Mouse (Mus musculus) cortical plate, adult 2 months (tissue): ENCODE measurements around the gene Gm9999. TPM values are rescaled to one million over a fixed set of nuclear protein-coding genes. Genes with fewer than 3 reads are reported as not detected.

Experiments
- H3K27ac ChIP-seq: fragments of 200-500 bp; 2 replicates; pipeline ENCODE4 v1.5.1; 2012; ENCODE audit warnings: low read length, control low read depth, inconsistent platforms; ENCODE audit not compliant: insufficient read depth
- H3K4me1 ChIP-seq: fragments of 200-500 bp; 2 replicates; pipeline ENCODE4 v1.6.1; 2011; ENCODE audit warnings: low read length; ENCODE audit not compliant: control insufficient read depth, insufficient read depth
- H3K4me3 ChIP-seq: fragments of 200-500 bp; 2 replicates; pipeline ENCODE4 v1.5.1; 2011; ENCODE audit warnings: mild to moderate bottlenecking, low read length, control low read depth; ENCODE audit not compliant: insufficient read depth
- CTCF ChIP-seq: fragments of 200-500 bp; IDR thresholded peaks from 2 replicates; pipeline ENCODE4 v1.5.1; 2011; ENCODE audit warnings: mild to moderate bottlenecking, control low read depth, low read length; ENCODE audit not compliant: insufficient read depth; ENCODE audit errors: extremely low read depth
- POLR2A ChIP-seq: fragments of 200-500 bp; IDR thresholded peaks from 2 replicates; pipeline ENCODE4 v1.6.1; 2011; ENCODE audit warnings: mild to moderate bottlenecking, low read length, control low read depth; ENCODE audit not compliant: insufficient read depth; ENCODE audit errors: extremely low read depth
- polyA plus RNA-seq: library from polyadenylated mRNA; depleted of rRNA; stranded (reverse); fragments of >200 nt; gene quantifications from 2 replicates; pipeline ENCODE4 v1.2.3, GENCODE M21; 2012; rRNA removed

Gm9999 gene
- polyA plus RNA-seq, result not detected in 2 replicates

DNA sequence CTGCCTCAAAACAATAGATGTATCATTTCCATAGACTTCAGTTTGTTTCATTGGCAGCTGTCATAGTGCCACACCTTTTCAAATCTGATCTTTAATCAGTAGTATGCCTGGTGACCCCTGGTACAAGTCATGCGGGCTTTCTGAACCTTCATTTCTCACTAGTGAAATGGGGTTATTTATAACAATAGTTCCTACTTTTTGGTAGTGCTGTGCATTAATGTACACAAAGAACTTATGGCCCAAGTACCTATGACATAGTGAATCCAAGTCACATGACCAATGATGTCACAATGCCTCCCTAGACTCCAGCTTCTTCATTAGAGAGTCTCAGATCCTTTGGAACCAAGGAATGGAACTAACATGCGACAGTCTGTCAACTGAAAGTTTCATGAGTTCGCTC lies at the start of gene Gm9999:
Gene Gm9999 (plus strand): TSS at position 301 of the 400 bp plus-strand sequence.
- H3K4me3 ChIP-seq, result no peak within 1 kb of the TSS
- H3K27ac ChIP-seq, result no peak within 1 kb of the TSS
- H3K4me1 ChIP-seq, result no peaks in the 10 kb centered on the region
- TF ChIP-seq POLR2A (no peak), CTCF (no peak)

DNA sequence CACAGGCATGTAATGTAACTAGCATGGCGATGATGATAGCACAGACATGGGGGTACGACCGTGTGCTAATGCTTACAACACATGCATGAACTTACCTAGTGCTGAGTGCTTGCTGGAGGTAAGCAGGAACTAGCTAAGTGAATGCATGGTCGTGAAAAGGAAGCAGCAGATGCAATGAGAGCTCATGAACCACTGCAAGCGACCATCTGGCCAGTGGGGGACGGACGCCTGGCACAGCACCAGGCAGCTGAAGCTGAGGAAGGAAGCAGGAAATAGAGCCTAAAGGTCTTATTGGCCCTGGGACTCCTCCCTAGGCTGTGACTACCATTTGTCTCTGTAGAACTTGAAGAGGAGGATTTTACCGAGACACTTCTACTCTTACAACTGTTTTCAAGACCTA lies 48.6 kb upstream of the Gm9999 start:
- Histone ChIP-seq H3K4me1 (no peaks in the 10 kb centered on the region), H3K27ac (no peak overlapping the region)

DNA sequence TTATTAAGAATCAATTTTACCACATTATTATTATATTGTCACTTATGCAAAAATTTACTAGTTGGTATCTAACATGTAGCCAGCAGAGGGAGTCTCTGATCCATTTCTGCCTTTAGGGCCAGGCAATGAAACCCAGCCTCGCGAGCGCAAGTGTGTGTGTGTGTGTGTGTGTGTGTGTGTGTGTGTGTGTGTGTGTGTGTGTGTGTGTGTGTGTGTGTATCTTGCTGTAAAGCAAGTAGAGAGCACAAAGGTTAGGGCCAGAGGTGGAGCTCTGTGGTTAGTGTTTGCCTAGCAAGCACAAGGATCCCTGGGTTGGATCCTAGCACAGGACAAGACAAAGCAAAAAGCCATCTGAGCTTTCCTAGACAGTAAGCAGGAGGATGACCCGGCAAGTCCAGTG lies 47.5 kb upstream of the Gm9999 start:
- Histone ChIP-seq H3K27ac (no peak overlapping the region), H3K4me1 (no peaks in the 10 kb centered on the region), H3K4me3 (no peak overlapping the region)
- TF ChIP-seq POLR2A (no peak), CTCF (0 out of 2 replicates have a peak, but pooled peaks have one; percentile 27)

More for the DNA sequence above, 48.6 kb upstream of the Gm9999 start:
- TF ChIP-seq CTCF (no peak), POLR2A (no peak)
- H3K4me3 ChIP-seq, result no peak overlapping the region

DNA sequence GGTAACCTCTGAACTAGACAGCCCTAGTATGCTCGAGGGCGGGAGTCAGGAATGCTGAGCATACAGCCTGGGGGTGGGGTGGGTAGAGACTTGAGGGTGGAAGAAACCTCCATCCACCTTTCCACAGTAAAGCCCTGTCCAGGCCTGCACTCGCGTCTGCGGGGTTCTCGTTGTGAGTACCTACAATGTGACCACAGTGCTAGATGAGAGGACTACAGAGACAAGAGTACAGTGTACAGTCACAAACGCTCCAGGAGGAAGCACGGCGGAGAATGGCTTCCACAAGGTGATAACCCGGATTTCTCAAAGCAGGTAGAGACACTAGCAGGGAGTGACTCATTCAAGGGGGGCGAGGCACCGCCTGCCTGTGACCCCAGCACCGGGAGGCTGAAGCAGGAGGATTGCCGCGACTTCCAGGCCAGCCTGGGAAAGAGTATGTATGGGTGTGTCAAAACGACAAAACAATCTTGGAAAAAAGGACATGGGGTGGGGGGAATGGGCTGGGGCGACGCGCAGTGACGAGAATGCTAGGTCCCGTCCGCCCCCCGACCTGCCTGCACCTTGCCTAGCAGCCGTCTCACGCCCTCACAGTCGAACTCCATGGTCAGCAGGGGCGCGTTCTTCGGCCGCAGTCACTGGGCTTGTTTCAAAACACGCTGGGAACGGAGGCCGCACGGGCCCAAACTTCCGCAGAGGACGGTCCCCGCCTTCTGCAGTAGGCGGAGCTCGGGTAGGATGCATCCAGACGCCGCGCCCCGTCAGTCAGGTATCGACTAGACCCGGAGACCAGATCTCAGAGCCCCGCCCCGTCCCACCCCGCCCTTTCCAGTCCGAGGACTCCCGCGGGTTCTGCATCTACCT lies 25.3 kb upstream of the Gm9999 start, which contains the start of gene Uevld:
Gene Uevld (minus strand): TSS at position 697 of the 861 bp plus-strand sequence.
- no peak within 1 kb of the TSS for H3K27ac ChIP-seq
- TF ChIP-seq CTCF, result no peak
- TF ChIP-seq POLR2A, result peak; percentile 35; the same call in 1 of the 2 replicates
- H3K4me3 ChIP-seq, result peak within 1 kb of the TSS; percentile 95
- peaks cover 3% of the 10 kb centered on the region; the same call in 1 of the 2 replicates for H3K4me1 ChIP-seq

DNA sequence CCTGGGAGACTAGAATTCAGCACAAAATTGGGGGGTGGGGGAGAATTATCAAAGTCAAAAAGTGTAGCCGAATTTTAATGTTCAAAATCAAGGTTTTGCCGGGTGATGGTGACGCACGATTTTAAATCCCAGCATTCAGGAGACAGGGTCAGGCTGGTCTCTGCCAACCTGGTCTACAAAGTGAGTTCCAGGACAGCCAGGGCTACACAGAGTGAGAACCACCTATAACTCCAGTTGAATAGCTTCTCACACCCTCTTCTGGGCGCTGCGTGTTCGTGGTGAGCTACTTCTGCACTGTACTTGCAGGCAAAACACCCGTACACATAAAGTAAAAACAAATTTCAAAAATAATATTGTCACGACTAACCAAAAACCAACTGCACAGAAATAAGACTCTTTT lies 24.5 kb upstream of the Gm9999 start:
- peak overlapping the region; percentile 95 for H3K4me3 ChIP-seq
- H3K27ac ChIP-seq, result no peak overlapping the region
- TF ChIP-seq POLR2A (no peak), CTCF (no peak)
- H3K4me1 ChIP-seq, result peaks cover 3% of the 10 kb centered on the region; the same call in 1 of the 2 replicates

DNA sequence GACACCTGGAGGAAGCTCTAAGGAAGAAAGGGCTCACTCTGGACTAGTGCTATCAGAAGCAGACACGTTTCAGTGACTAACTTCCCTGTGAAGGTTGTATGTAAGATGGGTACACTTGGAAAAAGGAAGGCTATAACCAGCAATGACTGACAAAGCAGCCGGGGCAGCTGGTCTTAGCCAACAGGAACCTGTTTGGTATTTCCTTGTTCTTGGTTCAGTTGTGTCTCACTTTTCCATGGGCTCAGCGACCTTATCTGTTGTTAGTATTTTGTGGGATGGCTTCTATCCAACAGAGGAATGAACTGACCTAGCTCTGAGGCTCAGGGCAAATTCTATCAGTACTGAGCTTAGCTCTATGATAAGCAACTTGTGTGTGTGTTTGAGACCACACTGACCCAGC lies 22.4 kb upstream of the Gm9999 start:
- no peak overlapping the region for H3K4me3 ChIP-seq
- no peak overlapping the region for H3K27ac ChIP-seq
- peaks cover 3% of the 10 kb centered on the region; the same call in 1 of the 2 replicates for H3K4me1 ChIP-seq
- TF ChIP-seq POLR2A (no peak), CTCF (no peak)

DNA sequence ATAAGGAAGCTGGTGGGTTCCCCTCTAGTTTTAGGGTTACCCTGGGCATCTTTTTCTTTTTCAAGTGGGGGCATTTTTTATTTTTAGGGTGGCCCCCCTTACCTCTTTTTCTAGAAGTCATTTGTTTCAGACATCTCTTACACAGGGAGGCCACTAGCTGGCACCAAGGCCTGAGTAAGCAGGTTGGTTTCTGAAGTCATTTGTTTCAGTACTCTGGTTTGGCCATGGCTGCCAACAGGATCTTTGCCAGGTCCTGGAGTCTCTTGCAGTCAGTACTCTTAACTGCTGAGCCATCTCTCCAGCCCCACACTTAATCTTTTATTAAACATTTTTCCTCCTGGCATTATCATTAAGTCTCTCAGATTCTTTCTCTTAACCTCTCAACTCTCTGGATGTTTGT lies 21.2 kb upstream of the Gm9999 start:
- H3K4me3 ChIP-seq, result no peak overlapping the region
- peaks cover 3% of the 10 kb centered on the region; the same call in 1 of the 2 replicates for H3K4me1 ChIP-seq
- H3K27ac ChIP-seq, result no peak overlapping the region
- TF ChIP-seq CTCF (no peak), POLR2A (no peak)

DNA sequence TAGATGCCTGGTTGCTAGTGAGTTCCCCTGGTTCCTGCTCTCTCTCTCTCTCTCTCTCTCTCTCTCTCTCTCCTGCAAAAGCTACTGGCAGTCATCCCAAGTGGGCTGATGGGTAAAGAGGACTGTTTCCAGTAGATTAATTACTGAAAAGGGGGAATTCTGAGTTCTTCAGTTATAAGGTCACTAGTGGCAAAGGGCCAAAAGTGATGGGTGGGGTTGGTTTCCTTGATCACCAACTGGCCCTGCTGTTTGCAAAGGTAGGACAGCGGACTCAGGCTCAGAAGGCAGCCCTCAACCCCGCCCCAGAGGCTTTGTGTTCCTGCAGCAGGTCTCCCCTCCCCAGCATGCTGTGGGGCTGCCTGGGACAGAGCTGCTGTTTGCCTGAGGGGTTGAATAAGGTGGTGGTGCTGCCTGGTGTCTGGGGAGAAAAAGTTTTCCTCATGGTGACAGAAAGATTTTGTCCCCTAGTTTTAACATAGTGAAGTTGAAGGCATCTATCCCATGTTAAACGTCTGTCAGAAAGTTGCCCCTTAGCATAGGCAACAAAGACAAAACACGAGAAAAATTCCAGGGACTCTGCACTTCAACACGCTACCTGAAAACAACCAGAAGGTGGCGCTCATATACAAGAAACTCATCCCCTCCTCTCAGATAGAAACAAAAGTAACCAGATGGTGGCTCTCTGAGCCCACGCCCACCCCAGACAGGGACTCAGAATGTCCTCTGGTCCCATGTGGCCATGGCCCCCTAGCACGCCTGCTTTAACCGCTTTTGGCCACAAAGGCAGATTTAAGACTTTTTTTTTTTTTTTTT lies 20.4 kb upstream of the Gm9999 start:
- TF ChIP-seq CTCF (peak; percentile 67), POLR2A (no peak)
- Histone ChIP-seq H3K4me1 (no peaks in the 10 kb centered on the region; the same call in 1 of the 2 replicates), H3K4me3 (no peak overlapping the region), H3K27ac (no peak overlapping the region)

DNA sequence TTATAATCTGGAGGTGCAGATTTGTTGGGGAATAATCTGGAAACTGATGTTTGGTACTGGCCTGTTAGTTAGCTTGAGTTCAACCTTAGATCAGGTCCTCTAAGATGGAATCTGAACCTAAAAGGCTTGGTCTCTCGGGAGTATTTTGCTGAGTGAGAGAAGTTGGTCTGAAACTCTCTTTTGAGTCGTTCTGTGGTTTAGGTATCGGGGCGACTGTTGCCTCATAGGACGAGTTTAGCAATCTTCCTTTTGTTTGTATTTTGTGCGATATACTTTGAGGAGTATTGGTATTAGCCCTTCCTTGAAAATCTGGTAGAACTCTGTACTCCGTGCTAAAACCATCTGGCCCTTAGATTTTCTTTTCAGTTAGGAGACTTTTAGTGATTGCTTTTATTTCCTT lies 19.3 kb upstream of the Gm9999 start:
- TF ChIP-seq CTCF (no peak), POLR2A (no peak)
- H3K27ac ChIP-seq, result no peak overlapping the region

DNA sequence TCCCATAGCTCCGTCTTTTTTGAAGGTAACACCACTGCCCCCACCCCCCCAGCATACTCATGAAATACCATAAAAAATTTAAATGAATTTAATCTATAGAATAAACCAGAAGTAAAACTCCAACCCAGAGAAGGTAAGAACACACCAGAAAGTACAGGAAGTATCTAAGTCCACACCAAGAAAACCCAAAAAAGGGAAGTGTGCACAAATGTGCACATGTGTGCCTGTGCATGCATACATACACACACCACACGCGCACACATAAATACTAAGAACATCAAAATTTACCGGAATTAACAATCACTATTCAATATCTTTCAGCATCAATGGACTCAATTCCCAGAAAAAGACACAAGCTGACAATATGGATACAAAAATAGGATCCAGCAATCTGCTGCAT lies 13.5 kb upstream of the Gm9999 start:
- Histone ChIP-seq H3K27ac (no peak overlapping the region), H3K4me3 (no peak overlapping the region), H3K4me1 (no peaks in the 10 kb centered on the region)
- TF ChIP-seq POLR2A (no peak), CTCF (no peak)

More for the DNA sequence above, 19.3 kb upstream of the Gm9999 start:
- Histone ChIP-seq H3K4me1 (no peaks in the 10 kb centered on the region), H3K4me3 (no peak overlapping the region)
